Mouse (Mus musculus) heart, embryonic 10.5 days (tissue): ENCODE measurements at regions not wholly inside any gene's neighbourhood (a gene's known extent, or its start where the extent isn't known, plus 50 kb on each side); places are given as distances from the start of the nearest gene placed in this dataset.

ENCODE experiments used
- DNase-seq: peaks from one replicate; pipeline ENCODE4 v3.0.0-alpha.2; 2017; ENCODE audit warnings: low spot score
- H3K27ac ChIP-seq: fragments of 300-500 bp; sonication (generic); 2 replicates; pipeline ENCODE4 v1.5.1; 2016; ENCODE audit warnings: mild to moderate bottlenecking
- H3K27me3 ChIP-seq: fragments of 300-500 bp; sonication (generic); 2 replicates; pipeline ENCODE4 v1.6.1; 2016; ENCODE audit warnings: mild to moderate bottlenecking; ENCODE audit not compliant: poor library complexity, insufficient read depth, severe bottlenecking
- H3K36me3 ChIP-seq: fragments of 300-500 bp; sonication (generic); 2 replicates; pipeline ENCODE4 v1.6.1; 2016; ENCODE audit warnings: mild to moderate bottlenecking, moderate library complexity
- H3K4me1 ChIP-seq: fragments of 300-500 bp; sonication (generic); 2 replicates; pipeline ENCODE4 v1.6.1; 2016; ENCODE audit warnings: mild to moderate bottlenecking
- H3K4me3 ChIP-seq: fragments of 300-500 bp; sonication (generic); 2 replicates; pipeline ENCODE4 v1.5.1; 2016; ENCODE audit warnings: mild to moderate bottlenecking, moderate library complexity
- H3K9me3 ChIP-seq: fragments of 300-500 bp; sonication (generic); 2 replicates; pipeline ENCODE4 v1.6.1; 2016; ENCODE audit warnings: mild to moderate bottlenecking, moderate library complexity
- WGBS: fragments of 180-500 bp; shearing (Covaris S2); methylation state at CpG from one replicate; pipeline ENCODE4 v1.1.7; 2016; 5-methylcytosine and 5-hydroxymethylcytosine counted together

DNA sequence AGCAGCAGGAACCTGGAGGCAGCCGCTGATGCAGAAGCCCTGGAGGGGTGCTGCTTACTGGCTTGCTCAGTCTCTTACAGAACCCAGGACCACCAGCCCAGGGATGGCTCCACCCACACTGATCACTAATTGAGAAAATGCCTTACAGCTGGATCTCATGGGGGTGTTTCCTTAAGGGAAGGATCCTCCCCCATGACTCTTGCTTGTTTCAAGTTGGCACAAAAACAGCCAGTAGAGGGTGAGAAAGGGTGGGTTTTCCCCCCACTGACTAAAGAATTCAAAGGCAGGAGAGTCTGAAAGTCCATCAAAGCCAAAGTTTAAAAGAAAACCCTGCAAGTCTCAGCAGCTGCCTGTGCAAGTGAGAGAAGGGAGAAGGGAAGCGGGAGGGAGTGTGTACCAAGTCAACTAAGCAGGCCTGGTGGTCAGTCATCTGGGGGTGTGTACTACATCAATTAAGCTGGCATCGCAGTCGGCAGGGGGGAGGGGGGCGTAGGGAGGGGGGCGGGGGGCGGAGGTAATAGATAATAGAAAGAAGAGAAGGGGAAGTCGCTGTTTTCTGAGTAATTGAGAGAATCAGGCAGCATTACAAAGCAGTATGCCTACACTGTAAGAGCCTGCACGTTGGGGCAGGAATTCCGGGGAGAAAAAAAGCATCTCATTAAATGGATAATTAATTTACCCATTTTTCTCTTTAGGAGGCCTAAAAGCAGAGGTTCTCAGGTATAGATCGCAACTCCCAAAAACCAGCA lies 62.0 kb upstream of the Zdhhc17 start:
- Histone ChIP-seq H3K27me3 (no peaks in the 10 kb centered on the region), H3K36me3 (no peaks in the 10 kb centered on the region), H3K27ac (no peak overlapping the region), H3K9me3 (no peaks in the 10 kb centered on the region), H3K4me1 (peaks cover 11% of the 10 kb centered on the region; the same call in 1 of the 2 replicates), H3K4me3 (no peak overlapping the region)
- 18% methylated on average over 8 of the region's 11 CpGs for WGBS
- DNase-seq: no peak

DNA sequence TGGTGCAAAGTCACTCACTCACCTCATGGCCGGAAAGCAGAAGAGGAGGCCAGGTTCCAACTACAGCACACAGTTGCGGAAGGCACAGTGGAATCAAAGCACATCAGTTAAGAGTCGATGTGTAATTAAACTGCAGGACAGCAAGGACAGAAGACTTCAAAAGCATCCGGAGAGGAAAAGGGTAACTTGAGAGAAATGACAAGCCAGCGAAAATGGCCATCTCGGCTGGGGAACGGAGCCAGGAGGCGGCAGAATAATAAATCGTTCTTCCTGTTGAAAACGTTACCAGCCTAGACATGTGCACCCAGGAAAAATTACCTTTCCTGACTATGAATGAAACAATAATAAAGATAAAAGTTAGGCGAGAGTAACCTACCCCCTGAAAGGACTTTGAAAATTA lies 56.2 kb upstream of the Zdhhc17 start:
- Histone ChIP-seq H3K9me3 (no peaks in the 10 kb centered on the region), H3K36me3 (no peaks in the 10 kb centered on the region), H3K27ac (no peak overlapping the region), H3K4me1 (peaks cover 6% of the 10 kb centered on the region), H3K4me3 (no peak overlapping the region), H3K27me3 (no peaks in the 10 kb centered on the region)
- no peak for DNase-seq
- WGBS: 78% methylated on average over 11 of the region's 11 CpGs

DNA sequence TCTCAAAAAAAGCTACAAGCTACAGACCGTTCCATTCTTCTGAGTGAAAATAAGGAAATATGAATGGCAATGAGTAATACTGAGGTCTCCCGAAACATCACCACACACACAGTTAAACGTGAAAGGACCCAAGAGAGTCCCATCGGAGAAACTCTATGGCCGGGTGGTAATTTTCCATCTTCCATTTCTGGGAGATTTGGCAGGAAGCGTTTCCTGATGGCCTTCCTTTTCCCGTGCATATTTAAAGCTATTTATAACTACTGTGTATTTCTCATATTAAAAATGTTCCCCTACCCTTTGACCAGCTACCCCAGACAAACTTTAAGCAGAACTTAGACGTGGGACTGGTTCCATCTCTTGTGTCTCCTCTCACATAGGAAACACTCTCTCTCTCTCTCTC lies 50.7 kb upstream of the Zdhhc17 start:
- Histone ChIP-seq H3K9me3 (no peaks in the 10 kb centered on the region), H3K27me3 (no peaks in the 10 kb centered on the region), H3K36me3 (no peaks in the 10 kb centered on the region), H3K4me1 (peaks cover 6% of the 10 kb centered on the region), H3K4me3 (no peak overlapping the region), H3K27ac (no peak overlapping the region)
- DNase-seq: no peak
- 83% methylated on average over 8 of the region's 8 CpGs for WGBS
